24 mouse cellular contexts compared by ENCODE assay signal in genomic region chr1:132019876-132020275, GRCm38 (mm10). TPM values are rescaled to one million over a fixed set of nuclear protein-coding genes. Genes with fewer than 3 reads are reported as not detected.
DNase-seq lines count a peak whose midpoint lies in the region; ATAC-seq and TF ChIP-seq lines count a peak whose summit lies in the region.
"Had no signal": no experiment of that assay in that cellular context is flagged by ENCODE, and none has a peak within 500 bp of the region (broad histone marks: within the 10 kb centered on the region; RNA-seq: fewer than 3 reads in every experiment).

No protein-coding gene starts in this region.

- no peaks in the 10 kb centered on the region for H3K4me1 ChIP-seq in limb, embryonic 15.5 days
- H3K4me1 ChIP-seq in limb, embryonic 10.5 days: no peaks in the 10 kb centered on the region
- no peaks in the 10 kb centered on the region for H3K4me1 ChIP-seq in testis, adult 2 months (ENCODE audit: control insufficient read depth, insufficient read depth, low read length)
- H3K4me1 ChIP-seq in intestine, postnatal 0 days (replicated peaks; ENCODE audit: control insufficient read depth, insufficient read depth, low read length): no peaks in the 10 kb centered on the region; the same call in 1 of the 2 replicates
- H3K4me1 ChIP-seq: forebrain, embryonic 10.5 days; forebrain, embryonic 13.5 days; hindbrain, embryonic 10.5 days; hindbrain, embryonic 13.5 days had no signal

- ATAC-seq in limb, embryonic 15.5 days (ENCODE audit: insufficient number of reproducible peaks, low FRiP score, low TSS enrichment, low read depth): peak; percentile 24; the same call in 1 of the 2 replicates
- no peak for ATAC-seq in intestine, postnatal 0 days
- ATAC-seq: CD4-positive, CD25-positive, alpha-beta regulatory T cell, adult 4 months; forebrain, embryonic 13.5 days; forebrain, embryonic 16.5 days; hindbrain, embryonic 16.5 days had no signal

- H3K27ac ChIP-seq in limb, embryonic 15.5 days: 0 out of 2 replicates have a peak overlapping the region, but pooled peaks have one; percentile 27
- H3K27ac ChIP-seq in limb, embryonic 10.5 days: no peak overlapping the region
- no peak overlapping the region for H3K27ac ChIP-seq in testis, adult 2 months (ENCODE audit: control insufficient read depth, insufficient read depth, low read depth, low read length)
- 0 out of 2 replicates have a peak overlapping the region, but pooled peaks have one; percentile 28 for H3K27ac ChIP-seq in intestine, postnatal 0 days (ENCODE audit: low read depth, low read length)
- H3K27ac ChIP-seq: forebrain, embryonic 10.5 days; forebrain, embryonic 13.5 days; hindbrain, embryonic 10.5 days; hindbrain, embryonic 13.5 days had no signal

- no peaks in the 10 kb centered on the region for H3K27me3 ChIP-seq in limb, embryonic 15.5 days
- no peaks in the 10 kb centered on the region for H3K27me3 ChIP-seq in limb, embryonic 10.5 days (ENCODE audit: low read depth, poor library complexity, severe bottlenecking)
- no peaks in the 10 kb centered on the region for H3K27me3 ChIP-seq in testis, adult 2 months (ENCODE audit: control insufficient read depth, insufficient read depth, low read length)
- H3K27me3 ChIP-seq in intestine, postnatal 0 days (replicated peaks; ENCODE audit: control insufficient read depth, insufficient read depth, low read length): no peaks in the 10 kb centered on the region
- H3K27me3 ChIP-seq: forebrain, embryonic 13.5 days; hindbrain, embryonic 13.5 days had no signal

- no peak overlapping the region for H3K4me3 ChIP-seq in limb, embryonic 15.5 days
- no peak overlapping the region for H3K4me3 ChIP-seq in limb, embryonic 10.5 days
- H3K4me3 ChIP-seq in testis, adult 2 months (ENCODE audit: control insufficient read depth, low read depth, low read length): peak overlapping the region; percentile 60; the same call in 1 of the 2 replicates
- no peak overlapping the region for H3K4me3 ChIP-seq in intestine, postnatal 0 days (ENCODE audit: low read depth, low read length)
- H3K4me3 ChIP-seq: forebrain, embryonic 10.5 days; forebrain, embryonic 13.5 days; hindbrain, embryonic 10.5 days; hindbrain, embryonic 13.5 days had no signal

- H3K4me2 ChIP-seq in limb, embryonic 15.5 days: no peak overlapping the region
- no peak overlapping the region for H3K4me2 ChIP-seq in intestine, postnatal 0 days (replicated peaks; ENCODE audit: low read depth)
- H3K4me2 ChIP-seq: forebrain, embryonic 13.5 days; heart, embryonic 11.5 days; hindbrain, embryonic 13.5 days had no signal

- peaks cover 81% of the 10 kb centered on the region for H3K36me3 ChIP-seq in limb, embryonic 15.5 days
- H3K36me3 ChIP-seq in limb, embryonic 10.5 days: peaks cover 91% of the 10 kb centered on the region
- H3K36me3 ChIP-seq in testis, adult 2 months (ENCODE audit: control insufficient read depth, insufficient read depth, low read length): peaks cover 3% of the 10 kb centered on the region
- H3K36me3 ChIP-seq in intestine, postnatal 0 days (ENCODE audit: control insufficient read depth, insufficient read depth): peaks cover 75% of the 10 kb centered on the region

- intact Hi-C loops in heart, postnatal 10 days (cut with DNase I): no loop called here

- DNase-seq in limb, embryonic 10.5 days (ENCODE audit: low spot score): no peak
- DNase-seq in testis, postnatal 10 days (ENCODE audit: low spot score): no peak
- DNase-seq in natural killer cell, adult 2 months (ENCODE audit: low spot score in 2 of 2): no peak
- DNase-seq in heart, postnatal 10 days: no peak
- DNase-seq: adrenal gland, adult 2 months; adrenal gland, postnatal 14 days; cerebellum, adult 11 months; cerebellum, adult 2 months; cerebellum, adult 9-11 months; cerebellum, postnatal 25 days; gastrocnemius, postnatal 14 days; heart, adult 11 months; heart, postnatal 36 days had no signal

- no peak for TF ChIP-seq CTCF in testis, adult 2 months (IDR thresholded peaks at IDR 0.05; ENCODE audit: control insufficient read depth, insufficient read depth, insufficient replicate concordance, low read depth, low read length)
- no peak for TF ChIP-seq CTCF in intestine, postnatal 0 days (IDR thresholded peaks at IDR 0.05; ENCODE audit: low read depth)

- H3K9ac ChIP-seq in limb, embryonic 15.5 days: no peak overlapping the region
- H3K9ac ChIP-seq in intestine, postnatal 0 days (ENCODE audit: low read depth, low read length): no peak overlapping the region
- H3K9ac ChIP-seq: forebrain, embryonic 13.5 days; hindbrain, embryonic 13.5 days had no signal

- no peak for TF ChIP-seq POLR2A in testis, adult 2 months (IDR thresholded peaks at IDR 0.05; ENCODE audit: control insufficient read depth, low read depth, low read length)

- 78% methylated on average over 7 of the region's 7 CpGs for WGBS in limb, embryonic 15.5 days
- WGBS in limb, embryonic 10.5 days: 93% methylated on average over 7 of the region's 7 CpGs
- WGBS in intestine, postnatal 0 days: 62% methylated on average over 7 of the region's 7 CpGs

- no peaks in the 10 kb centered on the region for H3K9me3 ChIP-seq in limb, embryonic 15.5 days
- H3K9me3 ChIP-seq in limb, embryonic 10.5 days (replicated peaks): no peaks in the 10 kb centered on the region
- no peaks in the 10 kb centered on the region for H3K9me3 ChIP-seq in intestine, postnatal 0 days (ENCODE audit: control insufficient read depth)
- H3K9me3 ChIP-seq: forebrain, embryonic 10.5 days; forebrain, embryonic 13.5 days; hindbrain, embryonic 10.5 days; hindbrain, embryonic 13.5 days had no signal

RNA-seq across cellular contexts. Expression of gene Elk4, which starts 12.5 kb away (rescaled TPM):
- 24.3 and 24.4 TPM in 2 replicates for polyA plus RNA-seq in limb, embryonic 15.5 days (2015; fragmentation: Nextera tagmentation; extraction: Ambion mirVana)
- 10.6 and 15.2 TPM in 2 replicates for polyA plus RNA-seq in limb, embryonic 10.5 days (2016; fragmentation: Nextera tagmentation; extraction: Ambion mirVana)
- 3.9 and 4.3 TPM in 2 replicates for polyA plus RNA-seq in testis, adult 2 months (2012; rRNA removed)
- 16.4 and 19.6 TPM in 2 replicates for polyA plus RNA-seq in intestine, postnatal 0 days (2015; fragmentation: Nextera tagmentation; extraction: Ambion mirVana)
- total RNA-seq in heart, postnatal 10 days (2021): 100 to 1,000 TPM; 133 to 138 TPM

RNA-seq across cellular contexts. Expression of gene Mfsd4a, which starts 48.0 kb away (rescaled TPM):
- 11.7 and 14.7 TPM in 2 replicates for polyA plus RNA-seq in limb, embryonic 15.5 days (2015; fragmentation: Nextera tagmentation; extraction: Ambion mirVana)
- polyA plus RNA-seq in limb, embryonic 10.5 days (2016; fragmentation: Nextera tagmentation; extraction: Ambion mirVana): 9.5 and 13.4 TPM in 2 replicates
- 0.10 and 0.31 TPM in 2 replicates for polyA plus RNA-seq in testis, adult 2 months (2012; rRNA removed)
- polyA plus RNA-seq in intestine, postnatal 0 days (2015; fragmentation: Nextera tagmentation; extraction: Ambion mirVana): 6.1 and 7.0 TPM in 2 replicates
- 1 to 10 TPM; 1.7 TPM for total RNA-seq in heart, postnatal 10 days (2021)

RNA-seq across cellular contexts. Expression of gene Slc45a3, which starts 57.1 kb away (rescaled TPM):
- 13.9 and 14.2 TPM in 2 replicates for polyA plus RNA-seq in limb, embryonic 15.5 days (2015; fragmentation: Nextera tagmentation; extraction: Ambion mirVana)
- 1.7 and 2.0 TPM in 2 replicates for polyA plus RNA-seq in limb, embryonic 10.5 days (2016; fragmentation: Nextera tagmentation; extraction: Ambion mirVana)
- 5.7 and 6.3 TPM in 2 replicates for polyA plus RNA-seq in testis, adult 2 months (2012; rRNA removed)
- polyA plus RNA-seq in intestine, postnatal 0 days (2015; fragmentation: Nextera tagmentation; extraction: Ambion mirVana): 2.5 and 2.7 TPM in 2 replicates
- total RNA-seq in heart, postnatal 10 days (2021): 1 to 10 TPM; 3.0 to 5.3 TPM

Comparison
In these comparisons a context has a peak if more than half of its experiments do, and no peak if none do; other contexts are left out.
1. H3K27ac ChIP-seq: peak in limb, embryonic 15.5 days (single experiment) and intestine, postnatal 0 days (single experiment); none in limb, embryonic 10.5 days (single experiment) and testis, adult 2 months (single experiment).